In genomic region chr16:13831606-13832005, GRCm38 (mm10) we compare ENCODE assay signal across 16 mouse cellular contexts. TPM values are rescaled to one million over a fixed set of nuclear protein-coding genes. Genes with fewer than 3 reads are reported as not detected.
A peak's percentile ranks its signal among the peaks of the same experiment; 100 is the strongest.
DNase-seq lines count a peak whose midpoint lies in the region; ATAC-seq and TF ChIP-seq lines count a peak whose summit lies in the region.
"Had no signal": no experiment of that assay in that cellular context is flagged by ENCODE, and none has a peak within 500 bp of the region (broad histone marks: within the 10 kb centered on the region; RNA-seq: fewer than 3 reads in every experiment).

No protein-coding gene starts in this region.

- no peak overlapping the region for H3K4me2 ChIP-seq in forebrain, embryonic 12.5 days
- no peak overlapping the region for H3K4me2 ChIP-seq in forebrain, embryonic 14.5 days (ENCODE audit: low read length)
- no peak overlapping the region for H3K4me2 ChIP-seq in liver, embryonic 11.5 days
- H3K4me2 ChIP-seq: forebrain, embryonic 15.5 days; liver, embryonic 15.5 days; midbrain, embryonic 11.5 days had no signal

- TF ChIP-seq CTCF in liver, adult 2 months (IDR thresholded peaks at IDR 0.05; ENCODE audit: low read depth, low read length) = no peak

- H3K27ac ChIP-seq in forebrain, embryonic 12.5 days = no peak overlapping the region
- H3K27ac ChIP-seq in forebrain, embryonic 14.5 days (ENCODE audit: low read depth, low read length) = no peak overlapping the region
- H3K27ac ChIP-seq in liver, adult 2 months (replicated peaks; ENCODE audit: insufficient read depth, low read depth, low read length) = no peak overlapping the region
- no peak overlapping the region for H3K27ac ChIP-seq in liver, embryonic 11.5 days (ENCODE audit: low read depth, low read length)
- H3K27ac ChIP-seq: forebrain, embryonic 15.5 days; liver, embryonic 15.5 days had no signal

- 0 out of 2 replicates have a peak, but pooled peaks have one; percentile 17 for ATAC-seq in forebrain, embryonic 12.5 days (ENCODE audit: low FRiP score)
- no peak for ATAC-seq in forebrain, embryonic 14.5 days
- no peak for ATAC-seq in liver, embryonic 11.5 days (replicated peaks; ENCODE audit: low FRiP score)
- ATAC-seq: forebrain, embryonic 15.5 days; hindbrain, embryonic 16.5 days had no signal

- no peak overlapping the region for H3K9ac ChIP-seq in forebrain, embryonic 12.5 days
- no peak overlapping the region for H3K9ac ChIP-seq in forebrain, embryonic 14.5 days (ENCODE audit: low read length)
- no peak overlapping the region for H3K9ac ChIP-seq in liver, adult 2 months (ENCODE audit: low read depth, low read length)
- H3K9ac ChIP-seq in liver, embryonic 11.5 days (ENCODE audit: low read depth, low read length) = no peak overlapping the region
- H3K9ac ChIP-seq: forebrain, embryonic 15.5 days; liver, embryonic 15.5 days had no signal

- no peaks in the 10 kb centered on the region for H3K27me3 ChIP-seq in forebrain, embryonic 12.5 days
- no peaks in the 10 kb centered on the region for H3K27me3 ChIP-seq in forebrain, embryonic 14.5 days (replicated peaks; ENCODE audit: control insufficient read depth, insufficient read depth, low read length)
- H3K27me3 ChIP-seq in liver, adult 2 months (ENCODE audit: control insufficient read depth, insufficient read depth, low read length) = no peaks in the 10 kb centered on the region
- H3K27me3 ChIP-seq in liver, embryonic 11.5 days (replicated peaks; ENCODE audit: control insufficient read depth, insufficient read depth, low read length) = no peaks in the 10 kb centered on the region
- H3K27me3 ChIP-seq: forebrain, embryonic 15.5 days; liver, embryonic 15.5 days had no signal

- H3K4me3 ChIP-seq in forebrain, embryonic 12.5 days (replicated peaks) = no peak overlapping the region
- no peak overlapping the region for H3K4me3 ChIP-seq in forebrain, embryonic 14.5 days (ENCODE audit: low read depth, low read length)
- H3K4me3 ChIP-seq in liver, adult 2 months (ENCODE audit: insufficient read depth, low read depth, low read length) = no peak overlapping the region
- no peak overlapping the region for H3K4me3 ChIP-seq in liver, embryonic 11.5 days (ENCODE audit: low read depth, low read length)
- H3K4me3 ChIP-seq: forebrain, embryonic 15.5 days; liver, embryonic 15.5 days had no signal

- H3K9me3 ChIP-seq in forebrain, embryonic 12.5 days = no peaks in the 10 kb centered on the region
- H3K9me3 ChIP-seq in forebrain, embryonic 14.5 days (replicated peaks; ENCODE audit: control insufficient read depth, low read length) = no peaks in the 10 kb centered on the region
- no peaks in the 10 kb centered on the region for H3K9me3 ChIP-seq in liver, embryonic 11.5 days (ENCODE audit: control insufficient read depth, low read length)
- H3K9me3 ChIP-seq: forebrain, embryonic 15.5 days; liver, embryonic 15.5 days had no signal

- H3K36me3 ChIP-seq in forebrain, embryonic 12.5 days (replicated peaks) = peaks cover 91% of the 10 kb centered on the region
- peaks cover 97% of the 10 kb centered on the region for H3K36me3 ChIP-seq in forebrain, embryonic 14.5 days (ENCODE audit: control insufficient read depth, insufficient read depth, low read length)
- H3K36me3 ChIP-seq in liver, adult 2 months (ENCODE audit: control insufficient read depth, insufficient read depth, low read length) = peaks cover 41% of the 10 kb centered on the region
- peaks cover 39% of the 10 kb centered on the region for H3K36me3 ChIP-seq in liver, embryonic 11.5 days (ENCODE audit: control insufficient read depth, insufficient read depth, low read length)

- no peaks in the 10 kb centered on the region for H3K4me1 ChIP-seq in forebrain, embryonic 12.5 days
- H3K4me1 ChIP-seq in forebrain, embryonic 14.5 days (ENCODE audit: control insufficient read depth, insufficient read depth, low read length) = no peaks in the 10 kb centered on the region
- peaks cover 4% of the 10 kb centered on the region; the same call in 1 of the 2 replicates for H3K4me1 ChIP-seq in liver, adult 2 months (ENCODE audit: control insufficient read depth, insufficient read depth, low read length)
- H3K4me1 ChIP-seq in liver, embryonic 11.5 days (replicated peaks; ENCODE audit: control insufficient read depth, insufficient read depth, low read length) = no peaks in the 10 kb centered on the region
- H3K4me1 ChIP-seq: forebrain, embryonic 15.5 days; liver, embryonic 15.5 days had no signal

- H3K79me2 ChIP-seq in liver, adult 2 months (ENCODE audit: control insufficient read depth, insufficient read depth, low read length) = no peaks in the 10 kb centered on the region

- DNase-seq in forebrain, embryonic 14.5 days (ENCODE audit: low spot score) = no peak
- peak; percentile 88 for DNase-seq in liver, adult 2 months (ENCODE audit: extremely low read depth, low read depth, low spot score)
- no peak for DNase-seq in liver, embryonic 11.5 days (ENCODE audit: low spot score)
- DNase-seq in NIH3T3 (ENCODE audit: low read depth) = peak; percentile 36
- peak; percentile 60 to 72 for DNase-seq in kidney, postnatal 36 days
- DNase-seq in T-cell, adult 2 months (ENCODE audit: low spot score) = no peak
- DNase-seq: cerebellum, postnatal 10 days; embryo, embryonic 11 days; layer of hippocampus, postnatal 36 days; lung, postnatal 4 days; right cerebral cortex, postnatal 14 days had no signal

- WGBS in forebrain, embryonic 12.5 days = 86% methylated on average over 5 of the region's 5 CpGs
- WGBS in forebrain, embryonic 14.5 days = 88% methylated on average over 5 of the region's 5 CpGs
- WGBS in liver, adult 2 months = 25% methylated on average over 5 of the region's 5 CpGs
- 78% methylated on average over 5 of the region's 5 CpGs for WGBS in liver, embryonic 11.5 days

- no peak for TF ChIP-seq POLR2A in liver, adult 2 months (IDR thresholded peaks at IDR 0.05; ENCODE audit: extremely low read depth, insufficient read depth, low read length)

RNA-seq across cellular contexts. Expression of gene Ntan1, which starts 13.0 kb away (rescaled TPM):
- polyA plus RNA-seq in forebrain, embryonic 12.5 days (2016; fragmentation: Nextera tagmentation; extraction: Ambion mirVana) = 177 and 186 TPM in 2 replicates
- 218 and 239 TPM in 2 replicates for polyA plus RNA-seq in forebrain, embryonic 14.5 days (2014; fragmentation: Nextera tagmentation; extraction: Ambion mirVana)
- total RNA-seq in liver, adult 2 months (2014; rRNA removed) = 32.1 and 35.8 TPM in 2 replicates
- 25.2 and 33.5 TPM in 2 replicates for polyA plus RNA-seq in liver, adult 2 months (2012; rRNA removed)
- polyA plus RNA-seq in liver, embryonic 11.5 days (2014; fragmentation: Nextera tagmentation; extraction: Ambion mirVana) = 83.8 and 84.4 TPM in 2 replicates

RNA-seq across cellular contexts. Expression of gene Rrn3, which starts 51.1 kb away (rescaled TPM):
- polyA plus RNA-seq in forebrain, embryonic 12.5 days (2016; fragmentation: Nextera tagmentation; extraction: Ambion mirVana) = 114 and 118 TPM in 2 replicates
- polyA plus RNA-seq in forebrain, embryonic 14.5 days (2014; fragmentation: Nextera tagmentation; extraction: Ambion mirVana) = 70.7 and 76.2 TPM in 2 replicates
- total RNA-seq in liver, adult 2 months (2014; rRNA removed) = 12.1 and 13.2 TPM in 2 replicates
- polyA plus RNA-seq in liver, adult 2 months (2012; rRNA removed) = 4.8 and 10.4 TPM in 2 replicates
- polyA plus RNA-seq in liver, embryonic 11.5 days (2014; fragmentation: Nextera tagmentation; extraction: Ambion mirVana) = 67.1 and 77.2 TPM in 2 replicates

Comparison
In these comparisons a context has a peak if more than half of its experiments do, and no peak if none do; other contexts are left out.
1. DNase-seq: peak in liver, adult 2 months (single experiment), NIH3T3 (single experiment) and kidney, postnatal 36 days (2 of 2); none in forebrain, embryonic 14.5 days (single experiment), liver, embryonic 11.5 days (single experiment) and T-cell, adult 2 months (single experiment).